Mouse (Mus musculus) E14TG2a.4 (cell line): ENCODE data around the gene Ctbs.

Source experiments
- CTCF ChIP-seq: conservative IDR thresholded peaks from 2 replicates; pipeline ENCODE4 v1.5.1; 2014; ENCODE audit warnings: low read length
- NANOG ChIP-seq: IDR thresholded peaks from 2 replicates; pipeline ENCODE4 v1.6.1; 2014; ENCODE audit warnings: borderline replicate concordance, low read length, mixed read lengths
- POU5F1 ChIP-seq: IDR thresholded peaks from 2 replicates; pipeline ENCODE4 v1.6.1; 2014; ENCODE audit warnings: low read length, borderline replicate concordance

GRCm38 (mm10) chr3:146473741-146474140 is 24.1 kb downstream of the Ctbs start:
- TF ChIP-seq CTCF (no peak), POU5F1 (no peak), NANOG (no peak)
